Mouse (Mus musculus) 3134 (cell line): ENCODE data around the gene Hspb1.

ENCODE experiments used
- DNase-seq: peaks from one replicate; pipeline ENCODE4 v3.0.0-alpha.2; 2011; ENCODE audit warnings: low spot score; ENCODE audit not compliant: insufficient read length; ENCODE audit errors: extremely low read depth

The Hspb1 gene

GRCm38 (mm10) chr5:135910813-135911212 is 23.1 kb downstream of the Hspb1 start:
- no peak for DNase-seq

GRCm38 (mm10) chr5:135911633-135912220 is 24.0 kb downstream of the Hspb1 start:
- peak; percentile 66 for DNase-seq

DNA sequence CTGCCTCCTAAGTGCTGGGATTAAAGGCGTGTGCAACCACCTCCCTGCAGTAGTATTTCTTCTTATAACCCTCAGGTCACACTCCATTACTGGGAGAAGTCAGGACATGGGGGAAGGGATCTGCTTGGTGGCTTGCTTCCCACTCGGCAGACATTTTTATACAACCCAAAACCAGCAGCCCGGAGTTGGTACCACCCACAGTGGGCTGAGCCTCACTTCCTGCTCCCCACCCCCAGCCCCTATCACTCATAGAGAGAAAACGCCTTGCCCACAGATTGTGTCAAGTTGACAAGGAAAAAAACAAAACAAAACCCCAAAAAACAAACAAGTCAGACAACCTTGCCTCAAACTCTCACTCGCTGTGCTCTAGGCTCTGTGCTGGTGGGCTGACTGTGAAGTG is 25.5 kb downstream of the Hspb1 start:
- no peak for DNase-seq

DNA sequence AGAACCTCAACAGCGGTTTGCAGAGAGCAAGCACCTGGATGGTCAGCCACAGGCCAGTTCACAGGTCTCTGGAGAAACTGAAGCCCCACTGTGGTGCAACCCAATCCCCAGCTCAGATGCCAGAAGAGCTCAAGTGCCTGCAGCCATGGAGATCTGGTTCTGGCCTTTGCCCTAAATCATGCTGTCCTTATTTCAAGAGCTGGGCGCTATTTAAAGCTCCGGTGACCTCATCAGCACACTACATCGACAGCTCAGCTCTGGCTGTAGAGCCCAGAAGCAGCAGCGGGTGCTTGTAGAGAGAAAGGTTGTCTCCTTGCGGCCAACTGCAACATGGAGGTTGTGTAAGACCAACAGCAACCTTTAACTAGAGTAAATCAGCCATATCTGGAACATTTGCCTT is 26.4 kb downstream of the Hspb1 start:
- DNase-seq: no peak

DNA sequence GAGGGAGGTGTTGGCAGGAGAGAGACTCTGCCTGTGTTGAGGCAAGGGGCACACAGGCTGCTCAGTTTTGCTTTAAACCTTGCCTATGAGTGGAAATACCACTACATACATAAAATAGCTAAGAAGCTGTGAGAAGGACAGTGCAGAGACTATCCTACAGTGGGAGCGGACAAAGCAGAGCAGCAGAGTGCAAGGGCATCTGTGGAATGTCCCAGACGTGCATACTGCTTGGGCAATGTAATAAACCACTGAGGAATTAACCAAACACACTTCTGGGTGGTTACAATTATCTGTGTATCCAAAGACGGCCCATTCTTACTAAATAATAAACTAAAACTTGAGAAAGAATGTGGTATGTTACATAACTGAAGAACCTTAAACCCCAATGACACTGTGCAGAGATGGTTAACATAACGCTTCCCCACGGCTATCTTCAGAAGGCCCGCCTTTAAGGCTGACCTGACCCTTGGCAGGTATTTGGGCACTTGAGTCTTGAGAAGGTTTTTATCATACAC is 28.4 kb downstream of the Hspb1 start:
- no peak for DNase-seq

DNA sequence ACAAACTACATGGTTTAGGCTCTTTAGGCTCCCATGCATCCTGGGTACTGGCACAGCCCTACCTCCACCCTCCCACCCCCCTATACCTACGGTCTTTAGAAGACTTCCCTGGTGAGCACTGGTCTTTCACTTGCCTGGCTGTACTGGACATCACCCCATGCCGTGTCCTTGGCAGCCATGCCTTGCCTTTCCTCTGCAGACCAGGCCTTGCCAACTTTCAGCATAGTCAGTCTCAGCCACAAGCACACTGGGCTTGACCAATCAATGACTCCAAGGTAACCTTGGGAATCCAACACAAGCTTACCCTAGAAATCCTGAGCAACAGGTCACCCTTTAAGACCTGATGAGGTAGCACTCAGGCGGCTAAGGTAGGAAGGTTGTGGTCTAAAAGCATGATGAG is 28.9 kb downstream of the Hspb1 start:
- DNase-seq: no peak

GRCm38 (mm10) chr5:135917327-135918058 is 29.8 kb downstream of the Hspb1 start:
- DNase-seq: no peak

DNA sequence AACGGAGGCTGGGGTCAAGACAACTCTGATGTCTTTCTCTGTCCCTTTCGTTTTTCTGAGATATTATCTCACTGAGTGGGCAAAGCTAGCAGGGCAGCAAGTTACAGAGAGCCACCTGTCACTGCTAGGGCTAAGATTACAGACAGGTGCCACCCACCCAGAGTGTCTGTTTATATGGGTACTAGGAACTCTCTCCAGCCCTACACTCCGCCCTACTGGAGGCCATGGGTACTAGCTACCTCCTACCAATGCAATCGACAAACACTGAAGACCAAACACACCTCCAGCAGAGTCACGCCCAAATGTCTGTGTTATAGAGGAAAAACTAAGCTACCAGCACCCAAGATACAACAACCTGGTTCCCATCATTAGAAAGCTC is 30.3 kb downstream of the Hspb1 start:
- DNase-seq: no peak

DNA sequence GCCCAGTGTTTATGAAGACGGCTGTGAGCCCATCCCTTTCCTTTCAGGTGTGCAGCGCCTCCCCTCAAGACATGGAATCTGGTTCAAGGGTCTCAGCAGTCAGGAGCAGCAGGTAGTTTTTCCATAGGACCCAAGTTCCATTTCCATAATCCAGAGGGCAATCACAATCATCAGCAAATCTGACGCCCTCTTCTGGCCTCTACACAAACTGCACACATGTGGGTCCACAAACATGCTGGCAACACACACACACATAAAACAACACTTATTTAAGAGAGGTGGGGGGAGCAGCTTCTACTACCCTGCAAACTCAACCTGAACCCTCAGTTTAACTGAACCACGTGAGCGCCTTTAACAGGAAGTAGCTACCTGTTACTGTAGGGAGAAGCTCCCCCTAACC is 30.9 kb downstream of the Hspb1 start:
- no peak for DNase-seq

DNA sequence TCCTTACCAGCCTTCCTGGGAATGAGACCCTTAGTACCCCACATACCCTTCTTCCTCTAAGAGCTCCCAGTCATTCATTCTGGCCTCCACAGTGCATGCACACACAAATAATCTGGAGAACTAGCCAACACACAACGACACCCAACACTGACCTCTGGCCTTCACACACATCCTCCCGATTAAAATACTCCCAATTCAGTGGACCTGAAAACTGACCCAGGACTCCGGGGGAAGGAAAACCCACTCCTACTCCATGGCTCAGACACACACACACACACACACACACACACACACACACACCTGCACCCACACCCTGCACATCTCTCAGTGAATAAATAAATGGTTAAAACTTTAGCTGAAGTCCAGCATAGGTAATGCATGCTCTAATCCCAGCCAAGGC is 32.2 kb downstream of the Hspb1 start:
- DNase-seq: no peak

DNA sequence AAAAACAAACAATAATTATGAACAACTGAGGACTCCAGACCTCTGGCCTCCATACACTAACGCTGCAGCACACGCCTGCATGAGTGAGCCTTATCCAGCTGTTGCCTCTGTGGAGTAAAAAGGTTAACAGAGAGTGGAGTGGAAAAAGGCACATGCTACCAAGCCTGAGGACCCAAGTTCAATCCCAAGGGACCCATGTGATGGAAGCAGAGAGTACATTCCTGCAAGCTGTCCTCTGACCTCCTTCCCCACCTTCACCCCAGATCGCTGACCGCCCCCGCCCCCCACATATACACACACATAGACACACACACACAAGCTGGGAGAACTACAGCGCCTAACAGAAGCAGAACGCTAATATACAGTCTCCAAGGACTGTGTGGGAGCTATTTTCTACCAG is 36.2 kb downstream of the Hspb1 start:
- DNase-seq: no peak

DNA sequence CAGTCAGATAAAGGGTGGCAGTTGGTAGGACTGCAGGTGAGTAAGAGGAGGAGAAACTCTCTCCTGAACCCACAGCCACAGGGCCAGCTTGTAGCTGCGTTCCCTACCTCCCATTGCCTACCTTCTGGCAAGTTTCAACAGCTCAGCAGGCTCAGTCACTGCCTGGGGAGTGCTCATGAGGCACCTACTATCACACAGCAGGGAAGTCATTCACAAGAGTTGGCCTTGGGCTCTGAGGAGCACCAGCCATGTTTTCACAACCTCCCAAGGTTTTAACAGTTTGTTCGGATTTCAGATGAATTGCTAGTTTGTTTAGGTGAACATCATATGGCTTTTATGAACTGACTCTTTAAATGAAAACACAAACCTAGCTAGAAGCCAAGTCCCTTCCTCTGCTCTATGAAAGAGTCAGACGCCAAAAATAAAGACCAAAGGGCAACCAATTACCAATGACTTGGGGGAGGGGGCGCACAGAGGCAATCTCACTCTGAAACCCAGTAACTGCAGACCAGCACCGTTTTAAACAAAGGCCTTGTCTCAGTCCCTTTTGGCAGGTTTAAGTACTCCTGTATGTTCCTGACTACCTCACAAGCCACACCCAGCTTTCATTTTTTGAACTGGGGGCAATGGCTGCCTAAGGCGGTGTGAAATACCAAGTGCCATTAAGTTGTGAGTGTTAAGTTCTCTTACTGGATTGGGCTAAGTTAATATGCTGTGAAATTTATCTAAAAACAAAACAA is 42.1 kb downstream of the Hspb1 start:
- no peak for DNase-seq

DNA sequence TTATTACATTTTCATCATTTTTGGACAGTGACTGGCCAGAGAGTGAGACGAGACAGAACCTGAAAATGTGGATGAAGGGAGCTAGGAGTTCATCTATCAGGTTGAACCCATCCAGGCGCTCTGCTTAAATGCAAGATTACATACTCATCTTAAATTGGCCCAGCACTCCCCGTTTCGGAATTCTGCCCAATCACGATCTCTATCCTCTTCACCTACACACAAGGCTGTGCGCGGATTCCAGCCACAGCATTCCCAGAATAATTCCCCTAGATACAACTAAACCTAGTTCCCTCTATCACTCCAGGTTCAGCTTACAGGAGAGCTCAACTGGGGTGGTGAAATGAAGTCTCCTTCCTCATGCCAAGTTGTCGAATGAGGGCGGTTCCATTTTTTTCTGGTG is 43.8 kb downstream of the Hspb1 start:
- no peak for DNase-seq

- no peak for DNase-seq
Measured at GRCm38 (mm10) chr5:135932359-135932758, 44.6 kb downstream of the Hspb1 start.

GRCm38 (mm10) chr5:135933222-135933899 is 45.6 kb downstream of the Hspb1 start:
- DNase-seq: no peak

GRCm38 (mm10) chr5:135933900-135934441 is 46.3 kb downstream of the Hspb1 start:
- no peak for DNase-seq

- peak; percentile 98 for DNase-seq
Measured at GRCm38 (mm10) chr5:135934481-135935175, 46.9 kb downstream of the Hspb1 start, which contains the start of gene Ywhag. Ywhag (minus strand) TSS chr5:135934616.

GRCm38 (mm10) chr5:135935176-135935523 is 47.4 kb downstream of the Hspb1 start:
- DNase-seq: no peak

DNA sequence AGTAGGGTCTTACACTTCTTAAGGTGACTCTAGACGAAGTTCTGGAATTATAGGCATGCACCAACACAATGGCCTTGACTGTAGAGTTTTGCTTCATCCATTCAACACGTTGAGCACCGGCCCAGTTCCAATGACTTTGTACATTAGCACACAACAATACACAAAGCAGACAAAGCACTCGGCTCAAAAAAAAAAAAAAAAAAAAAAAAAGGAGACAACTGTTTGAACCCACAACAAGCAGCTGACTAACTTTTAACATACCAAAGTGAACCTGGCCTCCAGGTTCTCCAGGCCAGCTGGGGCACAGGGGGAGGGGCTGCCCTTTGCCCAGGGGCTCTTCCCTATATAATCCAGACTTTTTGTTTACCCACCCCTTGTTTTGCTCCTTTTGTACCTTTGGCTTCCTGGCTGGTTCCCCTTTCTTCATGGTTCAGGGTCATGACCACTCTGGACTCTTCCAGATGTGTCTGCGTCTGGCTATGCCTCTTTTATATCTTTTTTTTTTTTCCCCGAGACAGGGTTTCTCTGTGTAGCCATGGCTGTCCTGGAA is 48.0 kb downstream of the Hspb1 start:
- no peak for DNase-seq
